Mouse (Mus musculus) liver, embryonic 13.5 days (tissue): Measurements from ENCODE around the gene Fbxl17. TPM values are rescaled to one million over a fixed set of nuclear protein-coding genes. Genes with fewer than 3 reads are reported as not detected.

Experiments
- ATAC-seq: fragments of 200-750 bp; cut with Nextera tagmentation; 2 replicates; pipeline ENCODE4 v1.8.0; 2017; ENCODE audit warnings: low read depth, mild to moderate bottlenecking, moderate number of reproducible peaks, moderate library complexity
- DNase-seq: peaks from one replicate; pipeline ENCODE4 v3.0.0; 2022
- H3K27ac ChIP-seq: fragments of 300-500 bp; sonication (generic); 2 replicates; pipeline ENCODE4 v1.5.1; 2015; ENCODE audit warnings: moderate library complexity, mild to moderate bottlenecking, inconsistent platforms
- H3K27me3 ChIP-seq: fragments of 300-500 bp; sonication (generic); 2 replicates; pipeline ENCODE4 v1.6.1; 2015; ENCODE audit warnings: mild to moderate bottlenecking, inconsistent platforms
- H3K36me3 ChIP-seq: fragments of 300-500 bp; sonication (generic); 2 replicates; pipeline ENCODE4 v1.6.1; 2015; ENCODE audit warnings: mild to moderate bottlenecking, inconsistent platforms
- H3K4me1 ChIP-seq: fragments of 300-500 bp; sonication (generic); replicated peaks from 2 replicates; pipeline ENCODE4 v1.6.1; 2015; ENCODE audit warnings: inconsistent platforms
- H3K4me2 ChIP-seq: fragments of 300-500 bp; sonication (generic); 2 replicates; pipeline ENCODE4 v1.6.1; 2015; ENCODE audit warnings: inconsistent platforms, mild to moderate bottlenecking, moderate library complexity
- H3K4me3 ChIP-seq: fragments of 300-500 bp; sonication (generic); replicated peaks from 2 replicates; pipeline ENCODE4 v1.5.1; 2015; ENCODE audit warnings: mild to moderate bottlenecking, inconsistent platforms
- H3K9ac ChIP-seq: fragments of 300-500 bp; sonication (generic); 2 replicates; pipeline ENCODE4 v1.6.1; 2015; ENCODE audit warnings: mild to moderate bottlenecking, inconsistent platforms
- H3K9me3 ChIP-seq: fragments of 300-500 bp; sonication (generic); replicated peaks from 2 replicates; pipeline ENCODE4 v1.6.1; 2016; ENCODE audit warnings: inconsistent platforms
- WGBS: fragments of 180-500 bp; shearing (Covaris S2); methylation state at CpG from one replicate; pipeline ENCODE4 v1.1.7; 2015; ENCODE audit not compliant: insufficient replicate concordance; 5-methylcytosine and 5-hydroxymethylcytosine counted together
- polyA plus RNA-seq: library from polyadenylated mRNA; unstranded; fragments of >200 nt; fragmentation: Nextera tagmentation; extraction: Ambion mirVana; gene quantifications from 2 replicates; pipeline ENCODE4 v1.2.1, GENCODE M21; 2015

Fbxl17 gene
- polyA plus RNA-seq, 1 experiment from 2014 or later: 1.7 TPM

GRCm38 (mm10) chr17:63180042-63180441 lies 319.8 kb downstream of the Fbxl17 start:
- Histone ChIP-seq H3K27me3 (no peaks in the 10 kb centered on the region), H3K4me3 (no peak overlapping the region), H3K4me1 (0 out of 2 replicates have a peak, but pooled peaks cover 2% of the 10 kb centered on the region), H3K27ac (no peak overlapping the region), H3K9ac (no peak overlapping the region), H3K9me3 (no peaks in the 10 kb centered on the region), H3K36me3 (no peaks in the 10 kb centered on the region), H3K4me2 (no peak overlapping the region)
- 63% methylated on average over 3 of the region's 3 CpGs for WGBS
- DNase-seq: no peak
- ATAC-seq: no peak

- DNase-seq (no peak), ATAC-seq (no peak)
- no peaks in the 10 kb centered on the region for H3K36me3 ChIP-seq
- no peak overlapping the region for H3K4me3 ChIP-seq
- H3K9ac ChIP-seq: no peak overlapping the region
- no peaks in the 10 kb centered on the region for H3K9me3 ChIP-seq
- 0 out of 2 replicates have a peak, but pooled peaks cover 2% of the 10 kb centered on the region for H3K4me1 ChIP-seq
- H3K4me2 ChIP-seq: no peak overlapping the region
- no peaks in the 10 kb centered on the region for H3K27me3 ChIP-seq
- 75% methylated on average over 2 of the region's 2 CpGs for WGBS
- H3K27ac ChIP-seq: no peak overlapping the region
These were observed 321.5 kb downstream of the Fbxl17 start for GRCm38 (mm10) chr17:63178331-63178730.

DNA sequence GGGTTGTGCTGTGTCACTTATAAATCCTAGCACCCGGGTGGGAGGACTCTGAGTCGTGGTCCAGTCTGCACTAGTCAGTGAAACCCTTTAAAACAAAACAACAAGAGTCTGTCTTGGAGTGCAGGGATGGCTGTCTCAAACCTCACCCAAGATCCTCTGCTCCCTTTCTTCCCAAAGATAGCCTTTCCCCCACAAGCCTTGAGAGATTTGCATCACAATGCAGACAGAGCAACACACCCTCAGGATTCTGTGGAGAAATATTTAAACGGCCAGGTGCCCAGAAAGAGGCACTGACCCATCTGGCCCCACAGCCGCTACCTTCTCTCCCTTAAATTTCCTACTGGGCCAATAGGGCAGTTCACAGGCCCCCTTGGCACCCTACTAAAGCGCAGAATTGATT lies 323.4 kb downstream of the Fbxl17 start:
- no peaks in the 10 kb centered on the region for H3K9me3 ChIP-seq
- H3K27ac ChIP-seq: no peak overlapping the region
- no peak overlapping the region for H3K4me2 ChIP-seq
- H3K27me3 ChIP-seq: no peaks in the 10 kb centered on the region
- DNase-seq (no peak), ATAC-seq (no peak)
- H3K4me1 ChIP-seq: 0 out of 2 replicates have a peak, but pooled peaks cover 2% of the 10 kb centered on the region
- no peak overlapping the region for H3K9ac ChIP-seq
- no peak overlapping the region for H3K4me3 ChIP-seq
- no peaks in the 10 kb centered on the region for H3K36me3 ChIP-seq
- WGBS: 70% methylated on average over 5 of the region's 5 CpGs

DNA sequence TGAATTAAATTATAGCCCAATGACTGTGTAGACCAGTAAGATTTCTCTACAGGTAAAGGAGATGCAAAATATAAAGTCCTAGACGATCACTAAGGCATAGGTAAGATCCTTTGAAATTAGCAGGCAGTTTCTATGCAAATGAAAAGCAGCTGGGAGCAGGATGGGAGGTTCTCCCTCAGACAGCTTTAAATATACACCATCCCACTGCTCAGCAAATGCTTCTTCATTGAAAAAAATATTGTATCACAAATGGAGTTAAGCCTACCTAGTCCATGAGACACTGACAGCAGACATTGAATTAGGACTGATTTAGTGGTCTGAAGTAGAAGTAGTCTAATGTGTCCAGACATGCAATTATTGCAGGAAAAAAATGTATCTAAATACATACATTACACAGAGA lies 327.1 kb downstream of the Fbxl17 start:
- Histone ChIP-seq H3K4me1 (no peaks in the 10 kb centered on the region), H3K27me3 (no peaks in the 10 kb centered on the region)
- 61% methylated on average over 1 of the region's 1 CpGs for WGBS

GRCm38 (mm10) chr17:63171890-63172491 lies 327.8 kb downstream of the Fbxl17 start:
- no peaks in the 10 kb centered on the region for H3K36me3 ChIP-seq
- no peak overlapping the region for H3K27ac ChIP-seq
- WGBS: 68% methylated on average over 5 of the region's 5 CpGs

More for the DNA sequence above, 327.1 kb downstream of the Fbxl17 start:
- no peak overlapping the region for H3K27ac ChIP-seq
- H3K9ac ChIP-seq: no peak overlapping the region
- DNase-seq: no peak
- H3K9me3 ChIP-seq: no peaks in the 10 kb centered on the region
- no peak overlapping the region for H3K4me2 ChIP-seq
- ATAC-seq: no peak
- no peaks in the 10 kb centered on the region for H3K36me3 ChIP-seq
- H3K4me3 ChIP-seq: no peak overlapping the region

DNA sequence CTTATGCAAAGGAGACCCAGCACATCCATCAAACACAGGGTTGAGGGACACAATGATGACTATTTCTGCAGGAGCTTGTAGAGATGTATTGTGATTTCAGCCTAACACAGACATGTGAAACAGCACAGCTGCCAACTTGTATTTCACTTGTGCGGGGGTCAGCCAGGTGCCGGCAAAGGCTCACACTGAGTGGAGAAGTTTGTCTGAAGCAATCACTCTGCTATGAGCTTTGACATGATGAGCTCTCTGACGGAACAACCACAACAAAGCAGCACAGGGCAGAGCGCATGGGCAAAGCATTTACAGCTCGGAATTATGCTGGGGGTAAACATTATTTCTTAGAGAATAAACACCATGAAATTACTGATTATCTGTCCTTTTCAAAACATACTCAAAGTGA lies 328.6 kb downstream of the Fbxl17 start:
- no peaks in the 10 kb centered on the region for H3K36me3 ChIP-seq
- WGBS: 76% methylated on average over 5 of the region's 5 CpGs
- no peaks in the 10 kb centered on the region for H3K27me3 ChIP-seq
- H3K4me2 ChIP-seq: no peak overlapping the region
- H3K9me3 ChIP-seq: no peaks in the 10 kb centered on the region
- H3K4me1 ChIP-seq: no peaks in the 10 kb centered on the region
- no peak overlapping the region for H3K4me3 ChIP-seq
- no peak overlapping the region for H3K9ac ChIP-seq
- H3K27ac ChIP-seq: no peak overlapping the region
- DNase-seq: no peak
- ATAC-seq: no peak

More at GRCm38 (mm10) chr17:63171890-63172491, 327.8 kb downstream of the Fbxl17 start:
- Histone ChIP-seq H3K4me2 (no peak overlapping the region), H3K27me3 (no peaks in the 10 kb centered on the region), H3K9ac (no peak overlapping the region), H3K4me3 (no peak overlapping the region), H3K9me3 (no peaks in the 10 kb centered on the region), H3K4me1 (no peaks in the 10 kb centered on the region)
- DNase-seq (no peak), ATAC-seq (no peak)

DNA sequence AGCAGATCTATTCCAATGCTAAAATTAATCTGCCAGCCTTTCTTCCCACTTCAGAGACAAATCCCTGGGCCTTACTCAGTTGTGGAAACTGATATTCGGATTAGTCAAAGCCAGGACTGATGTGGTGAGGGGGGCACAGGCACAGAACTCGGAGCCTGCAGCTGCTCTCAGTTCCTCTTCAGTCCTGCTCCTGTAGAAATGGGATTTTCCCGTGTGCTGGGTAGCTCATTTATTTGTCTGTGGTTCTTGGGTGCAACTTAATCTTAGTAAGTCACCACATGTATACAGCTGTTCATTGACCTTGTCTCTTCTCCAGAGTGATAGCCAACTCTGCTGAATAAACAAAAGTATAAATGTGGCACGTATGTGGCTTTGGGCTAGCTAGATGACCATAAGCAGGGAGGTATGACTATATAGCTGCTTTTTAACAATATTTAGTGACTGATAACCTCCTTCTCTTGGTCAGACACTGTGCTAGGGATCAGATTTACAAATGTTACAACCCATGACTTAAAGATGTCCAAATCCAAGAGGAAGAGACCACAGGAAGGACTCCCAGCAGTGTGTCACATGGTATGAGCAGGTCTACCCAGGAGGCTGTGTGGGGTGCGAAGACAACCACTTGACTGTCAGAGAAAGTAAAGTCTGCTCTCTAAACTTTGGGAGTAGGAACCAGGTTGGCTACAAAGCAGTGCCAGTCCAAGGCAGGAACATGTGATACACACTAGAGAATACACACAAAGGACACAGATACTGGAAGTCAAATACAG lies 331.6 kb downstream of the Fbxl17 start:
- H3K27ac ChIP-seq: no peak overlapping the region
- H3K4me2 ChIP-seq: no peak overlapping the region
- no peak for DNase-seq
- H3K36me3 ChIP-seq: no peaks in the 10 kb centered on the region
- ATAC-seq: no peak
- H3K4me3 ChIP-seq: no peak overlapping the region
- 68% methylated on average over 5 of the region's 5 CpGs for WGBS
- H3K9me3 ChIP-seq: no peaks in the 10 kb centered on the region
- H3K9ac ChIP-seq: no peak overlapping the region
- peaks cover 11% of the 10 kb centered on the region; the same call in 1 of the 2 replicates for H3K4me1 ChIP-seq
- H3K27me3 ChIP-seq: no peaks in the 10 kb centered on the region

DNA sequence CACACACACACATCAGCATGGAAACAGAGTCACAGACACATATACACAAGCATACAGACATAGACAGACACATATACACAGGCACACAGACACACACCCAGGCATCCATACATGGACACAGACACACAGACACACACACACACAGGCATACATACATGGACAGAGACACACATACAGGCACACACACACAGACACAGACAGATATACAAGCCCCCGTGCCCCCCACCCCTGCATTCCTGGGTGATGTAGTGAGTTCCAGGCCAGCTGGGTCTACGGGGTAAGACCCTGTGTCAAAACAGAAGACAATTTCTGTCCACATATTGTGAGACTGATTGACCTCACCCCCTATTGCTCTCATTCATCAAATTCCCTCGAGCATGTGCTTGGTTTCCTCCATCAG lies 332.6 kb downstream of the Fbxl17 start:
- WGBS: 67% methylated on average over 3 of the region's 3 CpGs
- Histone ChIP-seq H3K27me3 (no peaks in the 10 kb centered on the region), H3K4me3 (no peak overlapping the region), H3K4me2 (no peak overlapping the region), H3K4me1 (peaks cover 11% of the 10 kb centered on the region; the same call in 1 of the 2 replicates), H3K9me3 (no peaks in the 10 kb centered on the region), H3K36me3 (no peaks in the 10 kb centered on the region), H3K27ac (no peak overlapping the region), H3K9ac (no peak overlapping the region)
- no peak for DNase-seq
- no peak for ATAC-seq

DNA sequence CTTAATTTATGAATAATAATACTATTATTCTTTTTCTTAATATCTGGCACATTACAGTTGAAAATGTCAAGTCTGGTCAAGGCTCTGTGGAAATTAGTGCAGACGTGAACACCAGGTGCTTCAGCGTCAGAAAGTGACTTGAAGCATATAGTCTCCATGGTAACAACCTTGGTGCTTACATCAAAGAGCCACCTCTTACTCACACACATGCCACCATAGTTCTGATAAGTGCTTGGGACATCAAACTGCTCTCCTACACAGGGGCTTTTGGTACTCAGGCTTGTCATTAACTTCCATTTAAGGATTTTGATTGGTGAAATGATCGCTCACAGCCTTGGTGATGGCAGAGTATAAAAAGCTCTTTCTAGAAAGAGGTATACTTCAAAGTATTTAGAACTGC lies 333.1 kb downstream of the Fbxl17 start:
- Histone ChIP-seq H3K4me3 (no peak overlapping the region), H3K27ac (no peak overlapping the region), H3K9me3 (no peaks in the 10 kb centered on the region), H3K36me3 (no peaks in the 10 kb centered on the region), H3K4me2 (no peak overlapping the region), H3K27me3 (no peaks in the 10 kb centered on the region), H3K9ac (no peak overlapping the region), H3K4me1 (peaks cover 11% of the 10 kb centered on the region; the same call in 1 of the 2 replicates)
- ATAC-seq: no peak
- 84% methylated on average over 3 of the region's 3 CpGs for WGBS
- DNase-seq: no peak

DNA sequence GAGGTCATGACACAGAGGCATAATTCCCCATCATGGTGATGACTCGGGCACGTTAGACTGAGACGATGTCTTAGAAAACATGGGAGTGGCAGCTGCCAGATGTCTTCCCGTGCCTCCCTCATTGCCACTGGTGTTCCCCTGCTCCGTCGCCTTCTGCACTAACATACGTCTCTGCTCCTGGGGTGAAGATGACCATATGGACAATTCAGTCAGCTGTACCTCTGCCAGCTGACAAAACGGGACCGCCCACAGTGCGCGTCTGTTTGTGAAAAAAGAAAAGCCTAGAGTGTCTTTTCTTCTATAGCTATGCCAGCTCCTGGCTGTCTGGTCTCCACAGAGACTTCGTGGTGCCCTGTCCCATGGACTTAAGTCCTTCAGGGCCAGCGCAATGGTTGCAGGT lies 334.0 kb downstream of the Fbxl17 start:
- Histone ChIP-seq H3K4me2 (no peak overlapping the region), H3K36me3 (no peaks in the 10 kb centered on the region), H3K9ac (no peak overlapping the region), H3K9me3 (no peaks in the 10 kb centered on the region), H3K4me1 (peaks cover 11% of the 10 kb centered on the region; the same call in 1 of the 2 replicates), H3K4me3 (no peak overlapping the region), H3K27ac (no peak overlapping the region), H3K27me3 (no peaks in the 10 kb centered on the region)
- 83% methylated on average over 13 of the region's 13 CpGs for WGBS
- DNase-seq (no peak), ATAC-seq (no peak)

- Histone ChIP-seq H3K9me3 (no peaks in the 10 kb centered on the region), H3K36me3 (no peaks in the 10 kb centered on the region), H3K27ac (no peak overlapping the region), H3K4me2 (no peak overlapping the region), H3K4me3 (no peak overlapping the region), H3K9ac (no peak overlapping the region), H3K4me1 (peaks cover 11% of the 10 kb centered on the region; the same call in 1 of the 2 replicates), H3K27me3 (no peaks in the 10 kb centered on the region)
- WGBS: 59% methylated on average over 1 of the region's 1 CpGs
- DNase-seq (no peak), ATAC-seq (no peak)
These were observed 335.5 kb downstream of the Fbxl17 start for GRCm38 (mm10) chr17:63164289-63164688.
